8 mouse cellular contexts compared by ENCODE assay signal in the genomic region with DNA sequence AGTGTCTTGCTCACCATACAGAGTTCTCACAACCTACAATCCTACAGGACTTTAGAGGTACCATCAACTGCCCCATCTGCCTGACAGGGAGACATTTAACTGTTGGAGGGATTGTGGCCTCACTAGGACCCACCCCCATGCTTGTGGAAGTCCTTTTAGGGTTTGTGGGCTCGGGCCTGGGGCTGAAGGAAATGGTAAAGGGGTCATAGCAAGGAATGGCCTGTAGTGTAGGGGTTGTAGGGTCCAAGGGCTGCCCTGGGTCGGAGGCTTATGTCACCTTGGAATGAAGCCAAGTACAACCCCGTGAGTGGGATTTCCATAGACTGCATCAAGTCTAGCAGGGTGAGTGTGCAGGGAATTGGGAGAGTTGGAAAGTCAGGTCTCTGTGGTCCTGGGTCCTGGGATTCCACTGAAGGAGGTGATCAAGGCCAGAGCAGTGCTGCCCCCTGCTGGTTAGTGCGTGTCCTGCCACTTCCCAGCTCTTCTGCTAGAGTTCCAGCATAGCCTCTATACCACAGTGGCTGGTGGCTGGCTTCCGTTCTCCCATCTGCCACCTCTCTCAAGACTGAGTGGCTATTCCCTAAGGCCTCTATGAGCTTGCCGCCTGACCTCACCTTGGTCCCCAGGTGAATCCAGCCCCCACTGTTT. TPM values are rescaled to one million over a fixed set of nuclear protein-coding genes. Genes with fewer than 3 reads are reported as not detected.
A peak's percentile ranks its signal among the peaks of the same experiment; 100 is the strongest.
DNase-seq lines count a peak whose midpoint lies in the region; ATAC-seq and TF ChIP-seq lines count a peak whose summit lies in the region.

No protein-coding gene starts in this region.

- H3K9ac ChIP-seq in kidney, postnatal 0 days (ENCODE audit: low read depth, low read length), result no peak overlapping the region

- no peak overlapping the region for H3K27ac ChIP-seq in kidney, postnatal 0 days

- no peak overlapping the region for H3K4me2 ChIP-seq in kidney, postnatal 0 days (ENCODE audit: low read length)

- no peaks in the 10 kb centered on the region for H3K9me3 ChIP-seq in kidney, postnatal 0 days (replicated peaks; ENCODE audit: low read length)

- H3K4me1 ChIP-seq in kidney, postnatal 0 days (replicated peaks; ENCODE audit: insufficient read depth, low read length), result 0 out of 2 replicates have a peak, but pooled peaks cover 11% of the 10 kb centered on the region

- WGBS in kidney, postnatal 0 days, result 53% methylated on average over 6 of the region's 6 CpGs

- H3K4me3 ChIP-seq in kidney, postnatal 0 days (replicated peaks; ENCODE audit: low read depth, low read length), result no peak overlapping the region

- peak; percentile 78 to 81 for DNase-seq in cerebellum, postnatal 10 days
- DNase-seq in cerebellum, adult 9-11 months, result no peak
- DNase-seq in urinary bladder, adult 2 months (ENCODE audit: low spot score), result peak; percentile 45
- no peak for DNase-seq in urinary bladder, adult 18-20 months (ENCODE audit: low spot score in 2 of 2)
- DNase-seq in forelimb bud, embryonic 11.5 days (ENCODE audit: low read depth, low spot score), result peak; percentile 76
- peak; percentile 82 for DNase-seq in kidney, postnatal 0 days (ENCODE audit: low spot score)
- DNase-seq in lung, postnatal 14 days, result peak; percentile 80
- DNase-seq in splenic B cell, adult 2 months (ENCODE audit: low read depth, low spot score), result peak; percentile 84

- H3K27me3 ChIP-seq in kidney, postnatal 0 days (ENCODE audit: insufficient read depth, low read length), result no peaks in the 10 kb centered on the region
- no peaks in the 10 kb centered on the region for H3K27me3 ChIP-seq in splenic B cell, adult 2 months (ENCODE audit: control insufficient read depth, insufficient read depth, low read length, poor library complexity, severe bottlenecking)

- ATAC-seq in kidney, postnatal 0 days (replicated peaks; ENCODE audit: low FRiP score, low read depth), result peak; percentile 31; the same call in 1 of the 2 replicates

- TF ChIP-seq CTCF in kidney, postnatal 0 days (IDR thresholded peaks at IDR 0.05; ENCODE audit: low read depth), result peak; percentile 96

- peaks cover 13% of the 10 kb centered on the region for H3K36me3 ChIP-seq in kidney, postnatal 0 days (ENCODE audit: insufficient read depth, low read length)
- peaks cover 24% of the 10 kb centered on the region for H3K36me3 ChIP-seq in splenic B cell, adult 2 months (ENCODE audit: control insufficient read depth, insufficient read depth, low read length, poor library complexity, severe bottlenecking)

RNA-seq across cellular contexts. Expression of a gene that starts 19.6 kb away (rescaled TPM):
- polyA plus RNA-seq in urinary bladder, adult 2 months (2012; rRNA removed), result 5.0 and 5.7 TPM in 2 replicates
- polyA plus RNA-seq in kidney, postnatal 0 days (2015; fragmentation: Nextera tagmentation; extraction: Ambion mirVana), result 13.9 and 14.7 TPM in 2 replicates

RNA-seq across cellular contexts. Expression of a gene that starts 30.9 kb away (rescaled TPM):
- polyA plus RNA-seq in urinary bladder, adult 2 months (2012; rRNA removed), result 9.1 and 9.4 TPM in 2 replicates
- 35.0 and 35.6 TPM in 2 replicates for polyA plus RNA-seq in kidney, postnatal 0 days (2015; fragmentation: Nextera tagmentation; extraction: Ambion mirVana)

Comparison
In these comparisons a context has a peak if more than half of its experiments do, and no peak if none do; other contexts are left out.
1. DNase-seq: peak in cerebellum, postnatal 10 days (2 of 2), urinary bladder, adult 2 months (single experiment), forelimb bud, embryonic 11.5 days (single experiment), kidney, postnatal 0 days (single experiment), lung, postnatal 14 days (single experiment) and splenic B cell, adult 2 months (single experiment); none in cerebellum, adult 9-11 months (single experiment) and urinary bladder, adult 18-20 months (0 of 2).